Mouse (Mus musculus): ENCODE measurements around the gene Amer2. TPM values are rescaled to one million over a fixed set of nuclear protein-coding genes. Genes with fewer than 3 reads are reported as not detected.
"Not testable (repeated sequence)": the region's sequence is repeated elsewhere in the genome, so short reads cannot be mapped to it uniquely, and the experiment has no call there.

Gene Amer2
- polyA plus RNA-seq (2012; rRNA removed) = 0.18 TPM in 1 of 2 replicates, not detected in the other

DNA sequence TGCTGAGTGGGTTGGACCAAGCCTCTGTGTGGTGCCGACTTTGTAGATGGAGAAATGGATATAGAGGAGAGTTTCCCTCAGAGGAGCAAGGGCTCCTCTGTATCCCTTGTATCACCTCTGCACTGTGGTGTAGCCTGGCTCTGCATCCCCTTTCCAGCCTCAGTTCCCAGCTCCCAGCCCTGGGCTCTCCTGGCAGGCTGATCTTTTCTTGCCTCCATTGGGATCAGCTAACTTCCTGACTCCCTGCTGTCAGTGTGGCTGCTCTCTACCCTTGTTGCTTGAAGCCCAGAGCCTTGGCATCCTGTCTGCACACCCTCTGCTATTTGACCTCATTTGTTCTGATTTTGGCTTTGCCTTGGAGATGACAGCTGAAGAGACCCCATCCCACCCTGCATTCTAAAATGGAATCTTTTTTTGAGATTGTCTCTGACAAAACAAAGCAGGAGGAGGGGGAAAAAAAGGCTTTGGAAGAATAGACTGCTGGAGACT lies at the start of gene Amer2:
Gene Amer2 (plus strand): TSS at position 439 of the 489 bp plus-strand sequence.
- Histone ChIP-seq H3K36me3 (ENCODE audit: control insufficient read depth, insufficient read depth, low read length) (no peaks in the 10 kb centered on the region), H3K27ac (ENCODE audit: insufficient read depth, low read depth, low read length) (no peak within 1 kb of the TSS), H3K4me1 (ENCODE audit: control insufficient read depth, insufficient read depth, insufficient read length, low read length) (peaks cover 7% of the 10 kb centered on the region; the same call in 1 of the 2 replicates), H3K4me3 (ENCODE audit: low read depth, low read length) (no peak within 1 kb of the TSS), H3K27me3 (ENCODE audit: control insufficient read depth, insufficient read depth, low read length) (peaks cover 4% of the 10 kb centered on the region; the same call in 1 of the 2 replicates)
- TF ChIP-seq CTCF (IDR thresholded peaks at IDR 0.05; ENCODE audit: extremely low read depth, insufficient read length, insufficient replicate concordance, low read depth, low read length) (no peak), POLR2A (IDR thresholded peaks at IDR 0.05; ENCODE audit: low read depth, low read length) (no peak)
- 54% methylated on average over 1 of the region's 1 CpGs for WGBS

DNA sequence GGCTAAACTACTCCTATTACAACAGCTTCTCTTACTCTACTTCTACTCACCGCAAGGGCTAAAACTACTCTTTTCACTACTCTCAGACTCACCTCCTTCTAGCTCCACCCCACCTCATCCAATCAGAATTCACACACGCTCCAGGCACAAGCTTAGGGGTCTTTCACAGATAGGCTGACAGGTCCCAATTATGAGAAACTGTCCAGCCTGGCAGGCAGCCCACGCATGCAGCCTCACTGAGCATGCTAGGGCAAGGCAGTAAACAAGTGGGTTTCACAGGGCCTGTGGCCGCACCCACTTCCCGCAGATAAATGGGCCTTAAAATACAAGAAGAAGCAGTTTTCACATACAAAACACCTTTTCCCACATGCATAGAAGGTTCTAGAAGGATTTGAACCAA lies 33.1 kb upstream of the Amer2 start:
- not testable (repeated sequence) for H3K27ac ChIP-seq (ENCODE audit: insufficient read depth, low read depth, low read length); H3K27me3 ChIP-seq (ENCODE audit: control insufficient read depth, insufficient read depth, low read length); H3K4me1 ChIP-seq (ENCODE audit: control insufficient read depth, insufficient read depth, insufficient read length, low read length); H3K36me3 ChIP-seq (ENCODE audit: control insufficient read depth, insufficient read depth, low read length); H3K4me3 ChIP-seq (ENCODE audit: low read depth, low read length)
- 85% methylated on average over 5 of the region's 5 CpGs for WGBS

DNA sequence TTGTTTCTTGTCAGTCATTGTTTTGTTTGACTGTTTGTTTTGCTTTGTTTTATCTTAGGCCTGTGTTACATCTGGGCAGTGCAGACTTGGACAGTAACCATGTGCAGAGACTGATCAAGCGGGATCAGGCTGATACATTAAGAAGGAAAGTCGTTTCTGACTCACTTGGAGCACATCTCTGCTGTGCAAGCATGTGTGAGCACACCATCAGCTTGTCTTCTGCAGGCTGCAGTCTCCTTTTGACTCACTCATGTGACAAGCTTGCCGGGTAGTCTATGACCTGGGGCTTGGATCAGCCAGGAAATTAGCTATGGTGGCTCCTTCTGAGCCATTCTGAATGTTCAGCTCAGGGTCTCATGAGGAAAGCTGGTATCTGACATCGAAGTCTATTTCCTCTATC lies 32.5 kb upstream of the Amer2 start:
- TF ChIP-seq POLR2A (IDR thresholded peaks at IDR 0.05; ENCODE audit: low read depth, low read length) (no peak), CTCF (IDR thresholded peaks at IDR 0.05; ENCODE audit: extremely low read depth, insufficient read length, insufficient replicate concordance, low read depth, low read length) (no peak)
- H3K36me3 ChIP-seq (ENCODE audit: control insufficient read depth, insufficient read depth, low read length) = no peaks in the 10 kb centered on the region
- H3K27me3 ChIP-seq (ENCODE audit: control insufficient read depth, insufficient read depth, low read length) = no peaks in the 10 kb centered on the region
- no peak overlapping the region for H3K4me3 ChIP-seq (ENCODE audit: low read depth, low read length)
- 76% methylated on average over 4 of the region's 4 CpGs for WGBS
- H3K27ac ChIP-seq (ENCODE audit: insufficient read depth, low read depth, low read length) = no peak overlapping the region
- H3K4me1 ChIP-seq (ENCODE audit: control insufficient read depth, insufficient read depth, insufficient read length, low read length) = no peaks in the 10 kb centered on the region

DNA sequence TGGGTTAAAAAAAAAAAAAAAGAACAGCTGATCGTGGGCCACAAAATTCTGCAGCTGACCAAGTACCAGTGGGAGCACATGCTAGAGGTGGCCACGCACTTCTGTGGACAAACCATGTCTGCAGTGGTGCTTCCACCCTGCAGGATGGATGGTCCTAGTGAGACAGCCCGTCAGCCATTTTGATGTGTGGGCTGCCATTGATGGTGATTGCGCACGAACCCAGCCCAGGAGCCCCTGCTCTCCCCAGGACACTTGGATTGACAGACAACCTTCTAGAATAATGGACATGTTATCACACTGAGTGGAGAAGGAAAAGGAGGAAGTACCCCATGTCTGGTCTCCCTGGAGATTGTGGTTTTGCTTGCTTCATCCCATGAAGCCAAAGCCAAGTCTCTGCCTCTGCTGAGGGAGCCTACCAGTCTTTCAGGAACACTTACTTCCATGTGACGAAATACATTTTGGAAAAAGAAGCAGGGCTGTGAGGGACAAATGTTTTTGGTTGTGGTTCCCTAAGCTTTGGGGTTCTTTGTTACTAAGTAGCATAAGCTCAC lies 27.7 kb upstream of the Amer2 start:
- no peak overlapping the region for H3K4me3 ChIP-seq (ENCODE audit: low read depth, low read length)
- no peak for TF ChIP-seq POLR2A (IDR thresholded peaks at IDR 0.05; ENCODE audit: low read depth, low read length)
- TF ChIP-seq CTCF (IDR thresholded peaks at IDR 0.05; ENCODE audit: extremely low read depth, insufficient read length, insufficient replicate concordance, low read depth, low read length) = no peak
- H3K4me1 ChIP-seq (ENCODE audit: control insufficient read depth, insufficient read depth, insufficient read length, low read length) = no peaks in the 10 kb centered on the region
- H3K36me3 ChIP-seq (ENCODE audit: control insufficient read depth, insufficient read depth, low read length) = no peaks in the 10 kb centered on the region
- H3K27me3 ChIP-seq (ENCODE audit: control insufficient read depth, insufficient read depth, low read length) = no peaks in the 10 kb centered on the region
- WGBS = 90% methylated on average over 6 of the region's 6 CpGs
- no peak overlapping the region for H3K27ac ChIP-seq (ENCODE audit: insufficient read depth, low read depth, low read length)

DNA sequence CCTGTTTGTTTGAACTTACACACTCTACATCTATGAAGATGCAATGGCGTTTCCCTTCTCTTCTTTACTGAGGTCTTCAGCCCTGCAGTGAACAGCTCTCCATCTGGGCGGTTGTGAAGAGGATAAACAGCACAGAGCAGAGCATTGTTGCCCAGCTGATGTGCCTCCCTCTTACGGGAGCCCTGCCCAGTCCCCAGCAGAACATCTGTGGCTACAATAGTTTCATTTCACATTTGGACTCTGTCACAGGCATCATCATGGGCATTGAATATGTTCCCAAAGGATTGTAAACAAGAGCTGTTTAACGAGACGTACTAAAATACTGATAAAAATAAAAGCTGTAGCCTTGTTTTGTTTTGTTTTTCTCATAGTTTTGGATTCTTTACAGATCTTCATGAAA lies 14.7 kb upstream of the Amer2 start:
- no peaks in the 10 kb centered on the region for H3K36me3 ChIP-seq (ENCODE audit: control insufficient read depth, insufficient read depth, low read length)
- no peaks in the 10 kb centered on the region for H3K27me3 ChIP-seq (ENCODE audit: control insufficient read depth, insufficient read depth, low read length)
- 45% methylated on average over 5 of the region's 5 CpGs for WGBS

DNA sequence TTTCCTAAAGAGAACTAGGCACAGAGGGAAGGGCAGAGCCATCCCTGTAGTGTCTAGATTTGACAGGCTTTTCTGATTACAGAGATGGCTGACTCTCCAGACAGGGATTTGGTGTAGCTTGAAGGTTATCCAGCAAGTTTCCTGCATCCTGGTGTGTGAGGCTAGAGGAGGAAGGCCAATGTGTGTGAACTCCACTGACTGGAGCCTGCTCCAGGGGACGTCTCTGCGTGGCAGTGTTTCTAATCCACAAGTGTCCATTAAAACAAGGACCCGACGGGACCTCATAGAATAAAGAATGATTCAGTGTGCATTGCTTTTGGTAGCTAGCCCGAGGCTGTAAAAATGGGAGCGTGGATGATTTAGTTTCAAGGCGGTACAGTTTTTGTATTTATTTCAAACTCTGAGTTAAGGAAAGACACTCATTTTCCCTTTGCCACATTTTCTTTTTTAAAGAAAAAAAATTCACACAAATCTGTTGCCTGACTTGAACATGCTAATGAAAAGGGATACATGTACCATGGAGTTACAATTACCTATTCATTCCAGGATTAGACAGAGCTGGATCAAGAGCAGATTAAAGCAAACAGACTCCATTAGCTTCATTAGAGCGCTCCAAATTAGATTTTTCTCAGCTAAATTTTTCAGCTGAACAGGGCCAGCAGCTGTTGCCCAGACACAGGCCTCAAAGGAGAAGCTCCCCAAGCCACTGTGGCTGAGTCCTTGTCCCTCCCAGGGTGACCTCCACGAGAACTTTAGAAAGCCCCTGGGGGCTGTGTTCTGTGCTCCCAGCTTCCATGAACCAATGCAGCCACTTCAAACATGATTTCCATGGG lies 11.5 kb upstream of the Amer2 start:
- H3K27me3 ChIP-seq (ENCODE audit: control insufficient read depth, insufficient read depth, low read length) = no peaks in the 10 kb centered on the region
- TF ChIP-seq CTCF (IDR thresholded peaks at IDR 0.05; ENCODE audit: extremely low read depth, insufficient read length, insufficient replicate concordance, low read depth, low read length) (no peak), POLR2A (IDR thresholded peaks at IDR 0.05; ENCODE audit: low read depth, low read length) (no peak)
- no peak overlapping the region for H3K27ac ChIP-seq (ENCODE audit: insufficient read depth, low read depth, low read length)
- H3K4me1 ChIP-seq (ENCODE audit: control insufficient read depth, insufficient read depth, insufficient read length, low read length) = peaks cover 7% of the 10 kb centered on the region; the same call in 1 of the 2 replicates
- H3K36me3 ChIP-seq (ENCODE audit: control insufficient read depth, insufficient read depth, low read length) = no peaks in the 10 kb centered on the region
- WGBS = 84% methylated on average over 9 of the region's 9 CpGs
- no peak overlapping the region for H3K4me3 ChIP-seq (ENCODE audit: low read depth, low read length)

More for the DNA sequence above, 14.7 kb upstream of the Amer2 start:
- Histone ChIP-seq H3K4me1 (ENCODE audit: control insufficient read depth, insufficient read depth, insufficient read length, low read length) (0 out of 2 replicates have a peak, but pooled peaks cover 3% of the 10 kb centered on the region), H3K27ac (ENCODE audit: insufficient read depth, low read depth, low read length) (no peak overlapping the region), H3K4me3 (ENCODE audit: low read depth, low read length) (no peak overlapping the region)
- TF ChIP-seq CTCF (IDR thresholded peaks at IDR 0.05; ENCODE audit: extremely low read depth, insufficient read length, insufficient replicate concordance, low read depth, low read length) (no peak), POLR2A (IDR thresholded peaks at IDR 0.05; ENCODE audit: low read depth, low read length) (no peak)

DNA sequence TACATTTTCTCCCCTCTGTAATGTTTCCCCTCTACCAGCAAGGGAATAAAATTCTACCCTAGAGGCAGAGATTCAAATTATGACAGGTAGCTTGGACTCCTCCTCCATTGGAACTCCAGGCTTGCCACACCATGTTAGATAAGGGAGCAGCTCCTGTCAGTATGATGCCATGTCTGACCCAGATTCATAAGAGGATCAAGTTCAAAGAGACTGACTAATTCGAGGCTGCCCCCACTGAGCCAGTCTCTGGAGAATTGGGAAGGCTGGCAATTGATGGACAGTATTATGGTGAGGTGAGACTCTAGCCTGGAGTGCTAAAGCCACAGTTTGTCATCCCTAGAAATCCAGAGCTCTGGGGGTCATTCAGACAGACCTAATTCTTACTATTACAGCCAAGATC lies 6.3 kb upstream of the Amer2 start:
- Histone ChIP-seq H3K36me3 (ENCODE audit: control insufficient read depth, insufficient read depth, low read length) (no peaks in the 10 kb centered on the region), H3K27ac (ENCODE audit: insufficient read depth, low read depth, low read length) (peak overlapping the region; percentile 12; the same call in 1 of the 2 replicates), H3K4me3 (ENCODE audit: low read depth, low read length) (no peak overlapping the region), H3K4me1 (ENCODE audit: control insufficient read depth, insufficient read depth, insufficient read length, low read length) (peaks cover 16% of the 10 kb centered on the region; the same call in 1 of the 2 replicates), H3K27me3 (ENCODE audit: control insufficient read depth, insufficient read depth, low read length) (no peaks in the 10 kb centered on the region)
- 17% methylated on average over 1 of the region's 1 CpGs for WGBS
- TF ChIP-seq POLR2A (IDR thresholded peaks at IDR 0.05; ENCODE audit: low read depth, low read length) = no peak
- TF ChIP-seq CTCF (IDR thresholded peaks at IDR 0.05; ENCODE audit: extremely low read depth, insufficient read length, insufficient replicate concordance, low read depth, low read length) = no peak

Data from small intestine, adult 2 months (tissue).